Mouse (Mus musculus) hindbrain, embryonic 13.5 days (tissue): ENCODE data around the gene Tefm. TPM values are rescaled to one million over a fixed set of nuclear protein-coding genes. Genes with fewer than 3 reads are reported as not detected.
"Not testable (repeated sequence)": the region's sequence is repeated elsewhere in the genome, so short reads cannot be mapped to it uniquely, and the experiment has no call there.

Experiments
- ATAC-seq: fragments of 200-750 bp; cut with Nextera tagmentation; 2 replicates; pipeline ENCODE4 v1.8.0; 2017; ENCODE audit warnings: moderate TSS enrichment; ENCODE audit not compliant: low FRiP score
- H3K27ac ChIP-seq: fragments of 300-500 bp; sonication (generic); 2 replicates; pipeline ENCODE4 v1.5.1; 2015; ENCODE audit warnings: inconsistent platforms, mild to moderate bottlenecking, moderate library complexity
- H3K27me3 ChIP-seq: fragments of 300-500 bp; sonication (generic); 2 replicates; pipeline ENCODE4 v1.6.1; 2015; ENCODE audit warnings: mild to moderate bottlenecking, inconsistent platforms
- H3K36me3 ChIP-seq: fragments of 300-500 bp; sonication (generic); 2 replicates; pipeline ENCODE4 v1.6.1; 2015; ENCODE audit warnings: mild to moderate bottlenecking, inconsistent platforms
- H3K4me1 ChIP-seq: fragments of 300-500 bp; sonication (generic); replicated peaks from 2 replicates; pipeline ENCODE4 v1.6.1; 2015; ENCODE audit warnings: inconsistent platforms
- H3K4me2 ChIP-seq: fragments of 300-500 bp; sonication (generic); 2 replicates; pipeline ENCODE4 v1.6.1; 2015; ENCODE audit warnings: inconsistent platforms, mild to moderate bottlenecking, moderate library complexity
- H3K4me3 ChIP-seq: fragments of 300-500 bp; sonication (generic); 2 replicates; pipeline ENCODE4 v1.5.1; 2015; ENCODE audit warnings: mild to moderate bottlenecking, inconsistent platforms
- H3K9ac ChIP-seq: fragments of 300-500 bp; sonication (generic); 2 replicates; pipeline ENCODE4 v1.6.1; 2015; ENCODE audit warnings: mild to moderate bottlenecking, inconsistent platforms
- H3K9me3 ChIP-seq: fragments of 300-500 bp; sonication (generic); 2 replicates; pipeline ENCODE4 v1.6.1; 2016; ENCODE audit warnings: inconsistent platforms
- WGBS: fragments of 180-500 bp; shearing (Covaris S2); methylation state at CpG from one replicate; pipeline ENCODE4 v1.1.7; 2015; 5-methylcytosine and 5-hydroxymethylcytosine counted together
- polyA plus RNA-seq: library from polyadenylated mRNA; unstranded; fragments of >200 nt; fragmentation: Nextera tagmentation; extraction: Ambion mirVana; gene quantifications from 2 replicates; pipeline ENCODE4 v1.2.1, GENCODE M21; 2015

Gene Tefm
- 25.8 and 25.9 TPM in 2 replicates for polyA plus RNA-seq

DNA sequence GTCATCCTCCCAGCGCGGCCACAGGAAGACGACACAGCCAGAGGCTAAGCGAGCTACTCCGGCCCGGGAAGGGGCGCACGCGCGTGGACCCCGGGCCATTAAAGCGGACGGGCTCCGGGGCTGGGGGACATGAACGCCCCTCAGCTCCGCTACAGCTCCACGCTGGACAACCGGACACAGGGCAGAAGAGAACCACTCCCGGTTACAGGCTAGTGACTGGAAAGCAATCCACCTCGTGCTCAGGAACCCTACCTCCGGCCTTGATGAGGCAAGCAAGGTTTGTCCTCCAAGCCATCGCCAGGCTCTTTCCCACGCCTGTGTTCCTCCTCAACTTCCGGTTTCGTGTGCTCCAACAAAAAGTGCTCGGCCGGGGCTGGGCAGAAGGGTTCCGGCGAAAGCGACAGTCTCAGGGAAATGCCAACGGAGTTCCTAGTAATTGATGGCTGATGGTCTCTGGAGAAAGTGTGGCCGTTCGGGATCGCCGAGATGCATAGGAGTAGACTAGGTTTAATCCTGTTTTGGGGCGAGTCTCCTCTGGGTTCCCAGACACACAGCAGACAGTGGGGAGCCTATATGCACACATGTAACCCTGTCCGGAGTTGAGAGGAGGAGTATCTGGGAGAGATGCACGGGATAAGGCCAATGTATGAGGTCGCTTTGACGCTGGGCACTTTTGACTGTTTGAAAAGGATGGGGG, at the start of gene Tefm:
Tefm (minus strand) TSS at position 351 of the 697 bp plus-strand sequence.
- Histone ChIP-seq H3K4me1 (peaks cover 23% of the 10 kb centered on the region), H3K4me3 (peak within 1 kb of the TSS; percentile 66), H3K27me3 (no peaks in the 10 kb centered on the region), H3K9me3 (no peaks in the 10 kb centered on the region), H3K36me3 (peaks cover 6% of the 10 kb centered on the region; the same call in 1 of the 2 replicates), H3K27ac (peak within 1 kb of the TSS; percentile 87), H3K4me2 (peak within 1 kb of the TSS; percentile 76), H3K9ac (peak within 1 kb of the TSS; percentile 84)
- peak; percentile 93 for ATAC-seq
- WGBS: under 1% methylated on average over 40 of the region's 40 CpGs

DNA sequence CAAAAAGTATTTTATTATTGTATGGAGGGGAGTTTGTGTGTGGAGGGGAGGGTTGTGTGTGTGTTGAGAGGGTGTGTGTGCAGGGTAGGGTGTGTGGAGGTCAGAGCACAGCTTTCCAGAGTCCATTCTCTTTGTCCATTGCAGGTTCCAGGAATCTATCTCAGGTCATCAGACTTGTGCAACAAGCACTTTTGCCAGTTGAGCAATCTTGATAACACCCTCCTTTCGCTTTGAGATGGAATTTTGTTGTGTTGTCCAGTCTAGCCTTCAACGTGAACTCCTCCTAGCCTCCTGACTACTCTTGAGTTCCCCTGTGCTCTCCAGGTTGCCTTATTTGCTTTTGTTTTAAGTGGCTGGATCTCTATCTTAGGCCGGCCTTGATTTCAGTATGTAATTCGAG, 48.3 kb upstream of the Tefm start:
- Histone ChIP-seq H3K27ac (no peak overlapping the region), H3K4me2 (no peak overlapping the region), H3K4me1 (no peaks in the 10 kb centered on the region), H3K36me3 (no peaks in the 10 kb centered on the region), H3K9ac (no peak overlapping the region), H3K9me3 (no peaks in the 10 kb centered on the region), H3K27me3 (no peaks in the 10 kb centered on the region), H3K4me3 (no peak overlapping the region)
- 81% methylated on average over 4 of the region's 4 CpGs for WGBS
- no peak for ATAC-seq

DNA sequence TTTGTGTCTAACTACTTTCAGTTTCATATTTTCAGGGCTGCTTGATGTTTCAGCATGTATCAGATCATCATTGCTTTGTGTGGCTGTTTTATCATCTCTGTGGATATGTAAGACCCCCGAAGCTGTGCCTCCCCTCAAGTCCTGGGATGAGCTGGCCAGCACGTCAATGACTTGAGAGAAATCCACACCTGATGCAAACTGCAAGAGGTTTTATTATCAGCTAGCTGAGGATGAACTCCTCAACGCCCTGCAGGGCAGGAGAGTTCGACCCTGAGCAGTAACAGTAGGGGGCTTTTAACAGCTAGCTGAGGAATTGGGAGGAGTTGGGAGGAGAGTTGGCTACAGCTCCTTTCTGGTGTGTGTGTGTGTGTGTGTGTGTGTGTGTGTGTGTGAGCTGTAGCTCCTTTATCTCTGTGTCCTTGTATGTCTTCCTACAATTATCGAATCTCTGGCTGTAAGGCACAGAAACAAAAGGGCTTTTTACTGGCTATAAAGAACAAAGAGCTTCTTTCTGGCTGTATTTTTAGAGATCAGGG, 43.5 kb upstream of the Tefm start:
- not testable (repeated sequence) for H3K27me3 ChIP-seq, H3K36me3 ChIP-seq, H3K27ac ChIP-seq, H3K9me3 ChIP-seq, ATAC-seq, H3K4me1 ChIP-seq, H3K4me2 ChIP-seq, H3K9ac ChIP-seq, H3K4me3 ChIP-seq
- 59% methylated on average over 5 of the region's 5 CpGs for whole genome bisulfite sequencing

DNA sequence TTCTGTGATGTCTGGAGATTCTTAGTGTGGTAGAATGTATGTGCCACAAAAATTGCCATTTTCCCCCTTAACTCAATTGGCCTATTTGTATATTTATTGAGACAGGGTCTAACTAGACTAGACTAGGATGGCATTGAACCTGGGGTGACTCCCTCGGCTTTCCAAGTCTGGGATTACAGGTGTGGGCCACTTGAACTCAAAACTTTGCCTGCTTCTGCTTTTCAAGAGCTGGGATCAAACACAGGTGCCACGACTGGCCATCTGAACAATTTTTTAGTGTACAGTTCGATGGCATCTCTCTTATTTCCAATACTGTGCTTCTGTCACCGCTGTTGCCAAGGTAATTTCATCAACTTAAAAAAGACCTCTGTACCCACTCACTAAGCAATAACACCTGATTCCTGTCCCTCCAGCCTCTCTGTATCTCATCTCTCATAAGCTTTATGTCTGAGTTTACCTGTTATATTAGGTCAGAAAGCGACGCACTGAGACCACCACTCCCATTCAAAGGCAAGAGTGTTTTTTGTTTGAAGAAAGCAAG, 42.6 kb upstream of the Tefm start:
- Histone ChIP-seq H3K36me3 (no peaks in the 10 kb centered on the region), H3K27me3 (no peaks in the 10 kb centered on the region), H3K9me3 (no peaks in the 10 kb centered on the region), H3K4me3 (no peak overlapping the region), H3K4me2 (peak overlapping the region; percentile 61), H3K4me1 (peaks cover 5% of the 10 kb centered on the region; the same call in 1 of the 2 replicates), H3K27ac (no peak overlapping the region), H3K9ac (no peak overlapping the region)
- no peak for ATAC-seq
- WGBS: 90% methylated on average over 6 of the region's 6 CpGs

DNA sequence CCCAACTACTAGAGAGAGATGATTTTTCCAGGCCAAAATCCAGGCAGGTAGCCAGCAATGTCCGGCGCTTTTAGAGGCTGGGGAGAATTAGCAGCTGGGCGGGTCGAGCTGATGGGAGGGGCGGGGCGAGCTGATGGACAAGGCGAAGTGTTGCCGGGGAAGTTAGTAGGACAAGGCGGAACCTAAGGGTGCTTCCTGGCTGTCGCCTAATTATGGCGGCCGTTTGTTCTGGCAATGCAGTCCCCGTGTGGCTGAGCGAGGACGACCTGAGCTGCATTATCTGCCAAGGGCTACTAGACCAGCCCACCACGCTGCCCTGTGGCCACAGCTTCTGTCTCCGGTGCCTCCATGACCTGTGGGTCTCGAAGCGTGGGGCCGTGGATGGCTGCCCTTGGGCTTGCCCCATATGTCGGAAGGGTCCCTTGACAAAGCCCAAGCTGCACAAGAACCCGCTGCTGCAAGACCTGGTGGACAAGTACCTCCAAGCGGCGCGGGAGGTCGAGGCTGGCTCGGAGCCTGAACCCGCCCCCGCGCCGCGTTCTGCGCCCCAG, 41.8 kb upstream of the Tefm start, which contains the start of gene Rnf135:
Rnf135 (plus strand) TSS at position 147 of the 551 bp plus-strand sequence.
- peak within 1 kb of the TSS; percentile 49 for H3K4me3 ChIP-seq
- no peaks in the 10 kb centered on the region for H3K27me3 ChIP-seq
- peak within 1 kb of the TSS; percentile 13 for H3K27ac ChIP-seq
- H3K36me3 ChIP-seq: no peaks in the 10 kb centered on the region
- WGBS: 2% methylated on average over 33 of the region's 33 CpGs
- peak within 1 kb of the TSS; percentile 61 for H3K4me2 ChIP-seq
- peak within 1 kb of the TSS; percentile 71 for H3K9ac ChIP-seq
- no peak for ATAC-seq
- peaks cover 5% of the 10 kb centered on the region; the same call in 1 of the 2 replicates for H3K4me1 ChIP-seq
- no peaks in the 10 kb centered on the region for H3K9me3 ChIP-seq

DNA sequence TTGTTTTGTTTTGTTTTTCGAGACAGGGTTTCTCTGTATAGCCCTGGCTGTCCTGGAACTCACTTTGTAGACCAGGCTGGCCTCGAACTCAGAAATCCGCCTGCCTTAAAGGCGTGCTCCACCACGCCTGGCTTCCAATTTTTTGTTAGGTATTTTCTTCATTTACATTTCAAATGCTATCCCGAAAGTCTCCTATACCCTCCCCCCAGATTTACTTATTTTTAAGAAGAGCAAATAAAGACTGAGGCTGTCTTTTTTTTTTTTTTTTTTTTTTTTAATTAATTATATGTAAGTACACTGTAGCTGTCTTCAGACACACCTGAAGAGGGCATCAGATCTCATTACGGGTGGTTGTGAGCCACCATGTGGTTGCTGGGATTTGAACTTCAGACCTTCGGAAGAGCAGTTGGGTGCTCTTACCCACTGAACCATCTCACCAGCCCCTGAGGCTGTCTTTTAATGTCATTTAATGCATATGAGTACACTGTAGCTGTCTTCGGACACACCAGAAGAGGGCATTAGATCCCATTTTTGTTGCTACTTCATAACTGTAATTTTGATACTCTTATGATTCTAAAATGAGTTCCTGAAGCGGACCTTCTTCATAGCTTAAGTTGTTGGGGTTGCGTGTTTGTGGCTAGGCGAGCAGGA, 41.2 kb upstream of the Tefm start:
- not testable (repeated sequence) for H3K27ac ChIP-seq, H3K9me3 ChIP-seq, ATAC-seq, H3K27me3 ChIP-seq, H3K4me1 ChIP-seq, H3K36me3 ChIP-seq
- Histone ChIP-seq H3K4me3 (peak overlapping the region; percentile 49), H3K4me2 (peak overlapping the region; percentile 61), H3K9ac (peak overlapping the region; percentile 71)
- 48% methylated on average over 12 of the region's 12 CpGs for WGBS

DNA sequence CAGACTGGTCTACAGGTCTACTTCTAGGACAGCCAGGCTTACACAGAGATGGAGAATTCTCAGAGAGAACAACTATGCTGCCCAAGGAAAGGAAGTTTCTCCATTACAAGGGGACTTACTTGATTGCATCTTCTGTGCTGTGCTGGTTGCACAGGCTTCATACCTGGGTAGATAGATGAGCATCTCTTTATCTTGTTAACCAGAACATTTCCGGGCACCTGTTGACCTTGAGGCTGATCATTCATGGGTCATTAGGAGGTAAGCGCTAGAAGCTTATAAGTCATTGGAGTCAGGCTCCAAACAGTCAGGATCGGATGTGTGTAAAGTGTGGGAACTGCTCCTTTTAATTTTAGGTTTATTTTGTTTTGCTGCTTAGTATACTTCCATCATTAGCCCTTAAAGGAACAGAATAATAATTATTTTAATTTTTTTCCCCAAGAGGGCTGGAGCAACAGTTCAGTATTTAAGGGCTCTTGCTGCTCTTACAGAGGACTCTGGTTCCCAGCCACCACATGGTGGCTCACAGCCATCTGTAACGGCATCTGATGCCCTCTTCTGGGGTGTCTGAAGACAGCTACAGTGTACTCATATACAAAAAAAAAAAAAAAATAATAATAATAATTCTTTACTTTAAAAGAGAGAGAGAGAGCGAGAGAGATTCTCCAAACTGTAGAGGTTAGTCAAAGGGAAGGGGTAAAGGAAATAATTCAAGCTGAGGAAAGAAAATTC, 39.2 kb upstream of the Tefm start:
- no peak for ATAC-seq
- Histone ChIP-seq H3K4me2 (no peak overlapping the region), H3K36me3 (no peaks in the 10 kb centered on the region), H3K9me3 (no peaks in the 10 kb centered on the region), H3K4me3 (no peak overlapping the region), H3K4me1 (peaks cover 5% of the 10 kb centered on the region; the same call in 1 of the 2 replicates), H3K9ac (no peak overlapping the region), H3K27ac (no peak overlapping the region), H3K27me3 (no peaks in the 10 kb centered on the region)
- WGBS: 78% methylated on average over 5 of the region's 5 CpGs

DNA sequence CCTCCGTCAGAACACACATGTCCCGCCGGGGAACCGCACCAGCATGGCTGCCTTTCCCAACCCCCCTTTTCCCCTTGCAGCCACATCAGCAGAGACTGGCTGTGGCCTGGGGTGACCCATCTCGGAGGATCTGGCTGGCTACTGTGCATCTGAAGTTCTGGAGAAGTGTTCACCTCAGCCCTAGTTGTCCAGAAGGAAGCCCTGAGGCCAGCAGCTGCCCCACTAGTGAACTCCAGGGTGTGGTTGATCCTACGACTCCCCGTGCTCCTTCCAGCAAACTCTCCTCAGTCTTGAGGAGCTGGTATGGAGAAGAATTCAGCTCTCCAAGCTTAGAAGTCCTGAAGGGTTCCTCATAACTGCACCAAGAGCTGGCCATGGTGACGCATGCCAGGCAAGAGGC, 36.3 kb upstream of the Tefm start:
- ATAC-seq: no peak
- H3K36me3 ChIP-seq: no peaks in the 10 kb centered on the region
- H3K4me3 ChIP-seq: no peak overlapping the region
- no peak overlapping the region for H3K27ac ChIP-seq
- WGBS: 88% methylated on average over 8 of the region's 8 CpGs
- H3K4me2 ChIP-seq: no peak overlapping the region
- no peaks in the 10 kb centered on the region; the same call in 1 of the 2 replicates for H3K27me3 ChIP-seq
- no peaks in the 10 kb centered on the region for H3K9me3 ChIP-seq
- H3K9ac ChIP-seq: no peak overlapping the region
- H3K4me1 ChIP-seq: no peaks in the 10 kb centered on the region

DNA sequence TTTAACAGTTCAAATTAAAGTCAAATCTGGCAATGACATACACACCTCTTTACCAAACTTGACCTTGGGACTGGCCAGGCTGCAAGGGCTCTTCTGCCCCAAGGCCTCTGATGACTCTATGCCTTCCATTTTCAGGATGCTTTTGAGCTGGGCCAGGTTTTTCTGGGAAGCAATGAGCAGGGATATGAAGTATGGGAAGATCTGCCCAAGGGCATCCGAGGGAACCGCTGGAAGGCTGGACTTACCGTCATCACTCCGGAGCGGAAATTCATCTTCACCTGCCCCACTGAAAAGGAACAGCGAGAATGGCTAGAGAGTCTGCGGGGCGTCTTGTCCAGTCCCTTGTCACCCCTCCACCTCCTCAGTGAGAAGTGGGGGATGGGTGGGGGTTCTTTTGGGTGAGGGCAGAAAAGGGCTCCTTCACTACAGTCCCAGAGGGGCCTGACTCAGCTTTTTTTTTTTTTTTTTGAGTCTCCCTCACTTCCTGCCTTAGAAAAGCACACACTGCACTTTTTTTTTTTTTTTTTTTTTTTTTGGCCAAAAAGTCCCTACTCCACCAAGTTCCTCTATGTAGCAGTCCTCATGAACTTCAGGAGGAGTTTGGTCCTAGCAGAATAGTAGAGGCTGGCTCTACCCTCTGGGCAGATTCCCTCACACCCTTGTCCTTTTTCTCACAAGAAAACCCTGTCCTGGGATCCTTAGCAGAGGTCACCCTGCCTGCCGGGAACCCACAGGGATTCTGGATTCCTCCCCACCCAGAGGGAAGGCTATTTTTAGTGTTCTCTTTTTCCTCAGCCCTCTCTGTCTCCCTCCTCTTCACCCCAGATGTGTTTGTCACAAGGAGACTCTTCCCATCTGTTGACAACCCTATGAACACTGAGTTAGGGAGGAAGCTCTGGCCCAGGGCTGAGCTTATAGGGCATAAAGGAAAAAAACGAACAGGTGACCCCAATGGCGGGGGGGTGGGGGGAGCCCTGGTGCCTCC, 35.2 kb upstream of the Tefm start:
- Histone ChIP-seq H3K27me3 (no peaks in the 10 kb centered on the region; the same call in 1 of the 2 replicates), H3K27ac (no peak overlapping the region), H3K4me1 (no peaks in the 10 kb centered on the region), H3K4me3 (no peak overlapping the region), H3K4me2 (no peak overlapping the region), H3K9me3 (no peaks in the 10 kb centered on the region), H3K9ac (no peak overlapping the region), H3K36me3 (no peaks in the 10 kb centered on the region)
- WGBS: 73% methylated on average over 11 of the region's 11 CpGs
- ATAC-seq: no peak

DNA sequence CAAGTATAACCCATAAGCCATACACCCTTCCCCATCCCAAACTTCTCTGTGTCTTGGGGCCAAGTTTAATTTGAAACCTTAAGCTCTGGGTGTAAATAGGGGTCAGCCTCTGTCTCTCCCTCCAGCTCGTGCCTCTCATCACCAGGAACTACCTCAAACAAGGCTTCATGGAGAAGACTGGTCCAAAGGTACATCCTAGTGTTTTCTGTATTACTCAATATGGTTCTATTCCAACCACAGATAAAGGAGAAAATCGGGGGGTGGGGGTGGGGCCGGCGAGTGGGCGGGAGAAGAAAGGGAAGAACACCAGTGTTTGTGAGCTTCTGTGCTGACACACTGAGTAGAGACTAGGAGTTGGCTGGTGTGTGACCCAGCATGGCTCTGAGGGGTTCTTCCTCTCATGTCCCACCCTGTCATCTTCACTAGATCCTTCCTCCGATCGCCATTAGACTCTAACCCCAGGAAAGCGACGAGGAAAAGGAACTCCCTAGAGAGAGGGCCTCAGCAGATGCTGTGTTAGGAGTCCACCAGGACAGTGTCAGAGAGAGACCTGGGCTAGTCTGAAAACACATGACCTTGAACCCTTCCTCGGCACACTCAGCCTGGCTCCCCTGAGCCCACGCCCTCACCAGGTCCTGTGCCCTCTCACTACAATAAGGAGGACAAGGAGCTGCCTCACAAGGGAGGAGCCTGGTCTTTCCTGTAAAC, 32.1 kb upstream of the Tefm start:
- no peak overlapping the region for H3K4me3 ChIP-seq
- H3K36me3 ChIP-seq: no peaks in the 10 kb centered on the region
- no peaks in the 10 kb centered on the region for H3K4me1 ChIP-seq
- no peaks in the 10 kb centered on the region for H3K9me3 ChIP-seq
- no peak overlapping the region for H3K27ac ChIP-seq
- 82% methylated on average over 11 of the region's 11 CpGs for WGBS
- H3K27me3 ChIP-seq: no peaks in the 10 kb centered on the region; the same call in 1 of the 2 replicates
- H3K9ac ChIP-seq: no peak overlapping the region
- H3K4me2 ChIP-seq: no peak overlapping the region
- no peak for ATAC-seq
